Mouse (Mus musculus): Measurements from ENCODE around the gene Mgst3.

- TF ChIP-seq POLR2A (IDR thresholded peaks at IDR 0.05; ENCODE audit: control insufficient read depth, extremely low read depth, insufficient read depth, low read length, poor library complexity) (no peak), CTCF (IDR thresholded peaks at IDR 0.05; ENCODE audit: borderline replicate concordance, control insufficient read depth, extremely low read depth, insufficient read depth, low read length, poor library complexity) (no peak)
These were observed 13.9 kb downstream of the Mgst3 start for GRCm38 (mm10) chr1:167379751-167380150.

Measured in thymus, adult 2 months (tissue).